Mouse (Mus musculus) spleen, postnatal 36 days (tissue): ENCODE results near the gene Atp6v1b1.

Experiments used
- DNase-seq, 2 experiments: peaks; one replicate each; pipeline ENCODE4 v3.0.0; 2022; ENCODE audit warnings: low spot score in 2 of 2, mixed read lengths in 1 of 2

Atp6v1b1 gene

DNA sequence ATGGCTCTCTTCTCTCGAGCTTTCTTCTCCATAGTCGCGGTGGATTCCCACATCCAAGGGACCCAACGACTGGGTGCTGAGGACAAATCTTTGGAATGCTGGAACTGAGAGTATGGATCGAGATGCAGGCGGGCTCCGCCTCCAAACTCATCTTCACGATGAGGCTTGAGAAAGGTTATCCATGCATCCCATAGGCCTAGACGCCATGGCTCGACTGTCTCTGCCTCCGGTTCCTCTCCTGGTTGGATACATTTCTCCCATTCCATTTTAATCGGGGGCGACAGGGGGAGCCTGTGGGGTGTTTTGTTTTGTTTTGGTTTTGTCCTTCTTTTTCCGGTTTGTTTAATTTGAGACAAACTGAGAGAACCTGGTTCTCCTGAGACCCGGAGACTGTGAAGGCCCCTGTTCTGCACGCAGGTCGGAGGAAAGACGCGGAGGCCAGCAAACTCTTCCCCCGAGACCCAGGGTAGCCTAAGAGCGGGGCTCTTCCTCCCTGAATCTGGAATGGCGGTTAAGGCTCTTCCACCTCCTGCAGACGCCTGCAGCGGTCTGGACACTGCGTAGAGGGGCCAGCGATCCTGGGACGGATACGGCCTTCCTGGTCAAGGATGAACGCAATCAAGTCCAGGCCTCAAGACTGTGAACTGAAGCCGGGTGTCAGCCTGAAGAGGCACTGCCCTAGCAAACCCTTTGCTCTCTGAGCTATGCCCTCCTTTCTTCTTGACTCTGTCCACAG, 27.2 kb upstream of the Atp6v1b1 start:
- DNase-seq = no peak

DNA sequence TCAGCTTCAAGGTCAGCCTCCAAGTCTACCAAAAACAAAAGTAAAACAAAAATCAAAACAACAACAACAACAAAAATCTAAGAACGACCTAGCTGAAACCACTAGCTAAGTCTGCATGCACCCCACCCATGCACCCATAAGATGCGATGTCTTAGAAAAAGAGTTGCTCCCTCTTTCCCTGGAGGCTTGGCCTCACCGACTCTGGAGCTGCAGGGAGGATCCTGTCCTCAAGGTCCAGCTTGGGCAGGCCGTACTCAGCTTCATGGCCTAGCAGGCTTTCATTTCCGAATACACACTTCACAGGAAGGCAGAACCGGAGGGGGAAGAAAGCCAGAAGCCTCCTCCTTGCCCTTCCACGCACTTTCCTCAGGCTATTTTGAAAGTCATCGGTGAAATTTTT, 25.8 kb upstream of the Atp6v1b1 start:
- no peak for DNase-seq

DNA sequence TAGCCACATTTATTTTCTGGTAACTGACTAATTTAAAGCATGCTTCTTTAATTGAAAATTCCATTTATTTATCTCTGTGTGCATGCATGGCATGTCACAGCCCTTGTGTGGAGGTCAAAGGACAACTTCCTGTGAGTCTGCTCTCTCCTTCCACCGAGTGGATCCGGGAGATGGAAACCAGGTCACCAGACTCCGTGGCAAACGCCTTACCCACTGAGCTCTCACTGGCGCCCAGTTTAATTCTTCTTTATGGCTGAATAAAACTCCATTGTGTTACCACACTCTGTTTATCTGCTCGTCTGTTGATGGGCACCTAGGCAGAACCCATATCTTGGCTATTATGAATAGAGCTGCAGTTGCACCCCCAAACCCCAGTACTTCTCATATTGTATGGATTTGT, 20.3 kb upstream of the Atp6v1b1 start:
- DNase-seq = no peak

DNA sequence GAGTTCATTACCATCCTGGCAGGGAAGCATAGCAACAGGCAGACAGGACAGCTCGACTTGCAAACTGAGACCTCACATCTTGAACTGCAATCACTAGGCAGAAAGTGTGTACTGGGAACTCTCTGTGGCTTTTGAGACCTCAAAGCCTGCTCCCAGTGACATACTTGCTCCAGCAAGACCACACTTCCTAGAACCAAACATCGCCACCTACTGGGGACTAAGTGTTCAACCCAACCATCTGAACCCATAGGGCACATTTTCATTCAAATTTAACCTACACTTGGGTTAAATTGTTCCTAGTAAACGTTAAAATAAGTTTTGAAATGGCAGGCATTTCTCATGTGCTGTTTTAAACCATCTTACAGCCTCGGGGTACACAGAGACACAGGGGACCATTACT, 15.6 kb upstream of the Atp6v1b1 start:
- DNase-seq = no peak

DNA sequence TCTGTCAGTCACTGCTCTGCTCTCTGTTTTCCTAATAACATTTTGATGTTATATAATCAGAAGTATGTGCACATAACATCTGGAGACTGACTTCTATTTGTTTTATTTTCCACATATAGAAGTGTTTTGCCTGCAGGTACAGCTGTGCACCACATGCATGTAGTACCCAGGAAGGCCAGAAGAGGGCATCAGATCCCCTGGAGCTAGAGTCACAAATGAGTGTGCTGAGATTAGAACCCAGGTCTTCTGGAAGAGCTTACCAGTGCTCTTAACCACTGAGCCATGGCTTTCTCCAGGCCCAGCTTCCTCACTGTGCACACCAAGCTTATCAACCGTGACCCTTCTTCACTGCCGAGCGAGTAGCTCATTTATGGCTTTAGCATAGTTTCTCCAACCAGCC, 14.3 kb upstream of the Atp6v1b1 start:
- no peak for DNase-seq

DNA sequence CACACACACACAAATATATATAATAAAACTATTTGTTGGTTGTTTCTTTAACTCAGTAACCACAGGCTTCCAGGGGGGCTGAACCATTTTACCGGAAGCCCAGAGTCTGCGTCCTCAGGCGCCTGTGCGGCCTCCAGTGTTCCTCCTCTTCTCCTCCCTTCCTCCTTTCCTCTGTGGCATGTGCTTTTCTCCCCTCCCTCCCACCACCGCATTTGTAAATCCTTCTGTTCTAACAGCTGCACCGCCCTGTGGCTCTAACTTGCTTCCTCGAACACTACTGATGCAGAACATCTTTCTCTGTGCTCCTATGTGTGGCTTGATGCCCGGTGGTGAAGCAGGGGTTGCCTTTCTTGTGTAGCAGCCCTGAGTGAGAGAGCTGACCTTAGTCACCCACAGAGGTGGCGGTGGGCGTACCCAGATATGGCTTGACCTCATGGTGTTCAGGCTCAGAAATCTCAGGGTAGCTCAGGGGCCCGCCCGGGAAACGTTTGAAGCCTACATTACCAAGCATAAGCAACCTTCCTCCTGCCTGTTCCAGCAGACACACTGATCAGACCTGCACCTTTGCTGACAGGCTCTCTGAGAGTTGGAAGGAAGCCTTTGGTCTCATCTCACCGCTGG, 13.3 kb upstream of the Atp6v1b1 start:
- no peak for DNase-seq

DNA sequence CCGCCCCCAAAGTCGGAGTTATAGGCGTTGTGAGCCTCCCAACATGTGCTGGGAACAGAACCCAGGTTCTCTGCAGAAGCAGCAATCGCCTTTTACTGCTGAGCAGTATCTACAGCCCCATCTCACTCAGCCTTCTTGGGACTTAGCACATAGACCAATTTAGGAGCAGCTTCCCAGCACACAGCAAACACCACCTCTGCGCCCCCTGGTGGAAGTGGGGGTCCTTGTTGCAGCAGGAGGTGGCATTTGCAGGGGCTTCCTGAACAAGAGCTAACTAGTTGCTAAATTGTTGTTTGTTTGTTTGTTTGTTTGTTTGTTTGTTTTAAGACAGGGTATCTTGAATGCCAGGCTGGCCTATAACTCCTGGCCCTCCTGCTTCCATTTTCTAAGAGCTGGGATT, 11.7 kb upstream of the Atp6v1b1 start:
- DNase-seq = peak; percentile 43 to 48

DNA sequence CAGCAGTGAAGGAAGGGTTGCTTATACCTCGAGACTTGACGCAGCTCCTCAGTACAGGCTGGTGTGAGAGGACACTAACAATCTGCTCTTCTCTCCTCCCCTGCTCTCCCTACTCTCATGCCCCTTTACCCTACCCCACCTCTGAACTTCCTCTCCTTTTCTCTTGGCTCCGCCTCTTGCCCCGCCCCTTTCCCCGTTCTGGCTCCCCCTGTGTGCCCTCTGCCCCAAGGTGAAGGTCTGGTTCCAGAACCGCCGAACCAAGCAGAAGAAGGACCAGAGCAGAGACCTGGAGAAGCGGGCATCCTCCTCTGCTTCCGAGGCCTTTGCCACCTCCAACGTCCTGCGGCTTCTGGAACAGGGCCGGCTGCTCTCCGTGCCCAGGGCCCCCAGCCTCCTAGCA, 5.5 kb upstream of the Atp6v1b1 start:
- no peak for DNase-seq

DNA sequence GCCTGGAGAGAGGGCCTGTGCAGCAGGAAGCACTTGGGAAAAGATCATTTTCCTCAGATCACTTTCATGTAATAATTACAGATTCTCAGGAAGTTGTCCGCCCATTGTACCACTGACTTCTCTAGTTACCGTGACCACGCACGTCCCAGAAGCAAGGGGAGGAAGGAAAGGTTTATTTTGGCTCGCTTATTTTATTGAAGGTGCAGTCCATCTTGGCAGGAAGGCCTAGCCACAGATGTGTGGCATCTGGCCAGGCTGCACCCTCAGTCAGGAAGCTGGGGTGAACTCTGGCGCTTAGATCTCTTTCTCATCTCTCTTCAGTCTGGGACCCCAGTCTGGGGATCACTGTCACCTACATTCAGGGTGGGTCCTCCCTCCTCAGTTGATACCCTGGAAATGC, 4.2 kb upstream of the Atp6v1b1 start:
- DNase-seq = no peak

DNA sequence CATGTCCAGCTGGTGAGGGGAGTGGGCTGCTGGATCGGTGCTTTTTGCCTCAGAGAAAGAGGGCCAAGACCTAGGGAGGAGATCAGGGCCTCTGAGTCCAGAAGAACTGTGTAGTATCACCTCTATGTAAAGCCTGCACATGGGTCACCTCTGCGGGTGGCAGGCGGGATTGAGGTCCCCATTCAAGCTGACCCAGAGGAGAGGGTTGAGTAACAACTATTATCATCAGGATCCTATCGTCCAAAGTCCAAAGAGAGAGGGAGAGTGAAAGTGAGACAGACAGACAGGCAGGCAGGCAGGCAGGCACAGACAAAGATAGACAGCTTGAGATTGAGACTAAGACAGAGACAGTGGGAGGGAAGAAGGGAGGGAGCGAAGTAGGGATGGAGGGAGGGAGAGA, 422 bp downstream of the Atp6v1b1 start:
- no peak for DNase-seq

DNA sequence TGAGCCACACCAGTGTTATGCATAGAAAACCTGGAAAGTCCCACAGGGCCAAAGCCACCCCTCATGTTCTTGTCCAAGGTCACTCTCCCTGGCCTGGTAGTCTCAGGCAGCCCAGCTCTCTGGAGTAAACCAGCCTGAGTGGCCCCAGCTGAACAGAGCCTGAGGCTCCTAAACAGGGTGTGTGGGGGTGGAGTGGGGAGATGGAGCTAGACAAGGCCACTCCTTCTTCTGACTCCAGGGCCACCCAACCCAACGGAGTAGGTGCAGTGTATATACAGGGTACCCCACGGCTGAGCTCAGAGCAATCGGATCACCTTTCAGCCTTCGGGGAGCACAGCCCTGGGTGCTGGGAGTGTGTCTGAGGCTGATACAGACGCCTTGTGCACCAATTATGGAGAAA, 1.3 kb downstream of the Atp6v1b1 start:
- DNase-seq = no peak

DNA sequence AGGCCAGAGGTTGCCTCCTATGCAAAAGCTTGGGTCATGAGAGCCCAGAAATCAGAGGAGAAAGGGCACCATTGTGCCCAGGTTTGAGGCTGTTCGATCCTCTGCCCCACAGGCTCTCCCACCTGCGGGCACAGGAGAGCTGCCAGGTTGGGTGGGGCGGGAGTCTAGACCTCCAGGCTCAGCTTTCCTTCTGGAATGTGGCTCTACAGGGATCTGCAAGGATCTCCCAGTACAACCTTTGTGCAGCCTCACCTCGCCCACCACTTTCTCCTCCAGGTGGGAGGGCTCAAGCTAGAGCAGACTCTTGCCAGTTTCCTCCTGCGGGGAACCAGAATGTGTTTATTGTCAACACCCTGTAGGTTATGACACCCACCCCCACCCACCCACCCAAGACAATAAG, 1.8 kb downstream of the Atp6v1b1 start:
- no peak for DNase-seq

DNA sequence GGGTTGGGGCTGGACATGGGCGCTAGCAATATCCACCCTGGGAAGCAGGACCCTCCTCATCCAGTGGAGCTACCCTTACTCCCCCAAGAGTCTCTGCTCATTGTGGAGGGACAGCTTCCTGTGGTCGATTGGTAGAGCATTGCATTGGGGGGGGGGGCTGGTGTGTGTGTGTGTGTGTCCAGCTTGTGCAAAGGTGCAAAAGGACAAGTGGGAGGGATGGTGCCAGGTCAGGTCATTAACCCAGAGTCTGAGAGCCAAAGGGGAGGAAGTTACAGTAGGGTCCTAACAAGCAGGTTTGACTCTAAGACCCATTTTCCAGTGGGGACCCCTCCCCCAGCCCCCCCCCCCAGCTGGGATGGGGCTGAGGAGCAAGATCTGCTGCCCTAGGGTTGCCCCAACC, 2.7 kb downstream of the Atp6v1b1 start:
- DNase-seq = no peak

DNA sequence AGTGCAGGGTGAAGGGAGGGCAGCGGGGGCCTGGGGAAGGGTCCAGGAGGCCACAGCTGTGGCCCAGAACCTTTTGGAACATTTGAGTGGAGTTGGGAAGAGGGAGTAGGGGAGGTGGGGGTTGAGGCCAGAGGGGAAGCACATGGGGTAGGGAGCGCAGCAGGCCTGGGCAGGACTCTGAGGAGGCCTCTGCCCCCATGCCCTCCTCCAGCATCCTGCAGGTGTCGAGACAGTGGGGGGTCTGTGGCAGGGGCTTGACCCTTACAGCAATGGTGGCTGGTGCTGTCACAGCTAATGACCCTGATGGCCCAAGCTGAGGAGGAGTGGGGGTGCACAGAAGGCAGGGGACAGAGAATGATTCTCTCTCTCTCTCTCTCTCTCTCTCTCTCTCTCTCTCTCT, 6.5 kb downstream of the Atp6v1b1 start:
- no peak for DNase-seq

DNA sequence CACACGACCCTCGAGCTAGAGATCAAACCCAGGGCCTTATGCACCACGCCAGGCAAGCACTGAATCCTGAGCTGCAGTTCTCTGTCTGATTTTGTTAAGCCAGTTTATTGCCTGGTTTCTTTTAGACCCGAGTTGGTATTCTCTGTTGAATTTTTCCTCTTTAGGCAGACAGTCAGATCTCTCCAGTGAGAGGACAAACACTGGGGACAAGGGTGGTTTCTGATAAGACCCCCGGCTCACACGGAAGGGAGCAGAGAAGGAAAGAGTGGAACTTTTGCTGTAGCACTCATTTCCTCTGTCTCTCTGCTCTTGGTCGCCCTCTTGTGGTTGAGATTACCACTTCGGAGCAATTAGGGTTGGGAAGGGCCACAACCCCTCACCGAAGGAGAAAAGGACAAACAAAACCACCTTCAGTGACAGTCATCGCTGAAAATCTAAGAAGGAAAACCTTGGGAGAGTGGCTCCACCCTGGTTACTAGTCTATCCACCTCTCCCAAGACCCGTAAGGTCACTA, 7.4 kb downstream of the Atp6v1b1 start:
- DNase-seq = peak in 1 of 2 experiments; percentile 30

DNA sequence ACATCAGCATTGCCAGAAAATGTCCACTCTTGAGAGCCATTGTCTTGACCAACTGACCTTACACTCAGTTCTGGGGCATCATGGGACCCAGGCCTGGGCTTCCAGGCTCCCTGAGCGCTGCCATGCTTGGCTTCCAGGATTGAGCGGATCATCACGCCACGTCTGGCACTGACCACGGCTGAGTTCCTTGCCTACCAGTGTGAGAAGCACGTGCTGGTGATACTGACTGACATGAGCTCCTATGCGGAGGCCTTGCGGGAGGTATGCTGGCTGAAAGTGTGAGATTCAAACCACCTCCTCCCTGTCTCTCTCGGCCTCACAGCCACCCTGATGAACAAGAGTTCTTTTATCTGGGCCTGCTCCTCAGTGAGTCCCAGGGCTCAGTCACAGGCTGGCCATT, 13.3 kb downstream of the Atp6v1b1 start:
- DNase-seq = no peak

DNA sequence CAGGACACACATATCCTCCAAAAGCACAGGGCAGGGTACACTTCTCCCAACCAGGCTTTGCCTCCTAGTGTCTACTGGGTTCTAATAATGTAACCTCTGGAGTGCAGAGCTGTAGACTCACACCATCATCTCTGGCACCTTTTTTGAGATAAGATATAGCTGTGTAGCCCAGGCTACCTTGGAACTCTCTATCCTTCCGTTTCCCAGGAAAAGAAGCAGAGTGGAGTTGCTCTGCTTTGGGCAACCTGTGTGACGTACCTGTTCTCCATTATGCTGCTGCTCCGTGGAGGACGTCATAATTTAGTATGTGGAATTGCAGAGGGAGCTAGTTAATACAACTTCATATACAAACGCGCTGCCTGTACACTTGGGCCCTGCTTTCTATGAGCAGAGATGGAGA, 19.6 kb downstream of the Atp6v1b1 start, which contains the start of gene Ankrd53:
Gene Ankrd53 (plus strand): TSS at position 301 of the 400 bp plus-strand sequence.
- DNase-seq = no peak

DNA sequence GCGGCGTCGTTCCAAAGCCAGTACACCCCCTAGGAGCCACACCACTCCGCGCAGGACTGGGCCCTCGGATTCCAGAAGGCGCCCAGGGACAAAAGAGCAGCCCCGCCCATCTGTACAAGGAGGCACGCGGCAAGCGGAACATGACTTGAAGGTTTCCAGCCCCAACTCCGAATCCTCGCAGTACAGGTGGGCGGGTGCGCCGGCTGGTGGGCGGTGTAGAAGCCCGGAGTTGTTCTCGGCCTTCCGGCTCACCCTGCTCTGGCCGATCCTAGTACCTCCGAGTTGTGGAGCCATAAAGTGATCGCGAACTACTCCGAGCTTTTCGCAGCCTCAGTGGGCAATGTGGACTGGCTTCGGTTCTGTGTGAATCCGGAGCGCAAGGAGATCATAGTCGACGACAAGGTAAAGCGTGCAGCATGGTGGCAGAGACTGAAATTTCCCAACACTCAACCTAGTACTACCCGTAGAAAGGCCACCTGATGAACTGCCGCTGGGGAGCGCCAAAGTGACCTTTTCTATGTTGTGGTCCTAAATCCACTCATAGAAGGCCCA, 20.2 kb downstream of the Atp6v1b1 start:
- DNase-seq = no peak

DNA sequence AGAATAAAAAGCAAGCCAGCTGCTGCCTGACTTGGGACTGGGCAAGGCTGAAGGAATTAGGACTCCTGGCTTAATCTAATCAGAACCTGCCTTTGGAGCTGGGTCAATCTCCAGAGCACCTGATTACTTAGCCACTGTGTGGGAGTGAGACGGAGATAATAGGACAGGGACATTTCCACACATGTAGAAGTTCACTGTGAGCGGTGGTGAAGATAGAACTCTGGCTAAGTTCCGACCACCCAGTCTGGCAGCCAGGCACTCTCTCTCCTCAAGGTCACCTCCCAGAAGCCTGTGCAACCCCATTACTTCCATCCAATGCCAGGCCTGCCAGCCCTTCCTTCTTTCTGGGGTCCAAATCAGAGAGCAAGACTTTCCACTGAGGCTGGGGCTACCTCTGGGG, 24.2 kb downstream of the Atp6v1b1 start:
- no peak for DNase-seq

DNA sequence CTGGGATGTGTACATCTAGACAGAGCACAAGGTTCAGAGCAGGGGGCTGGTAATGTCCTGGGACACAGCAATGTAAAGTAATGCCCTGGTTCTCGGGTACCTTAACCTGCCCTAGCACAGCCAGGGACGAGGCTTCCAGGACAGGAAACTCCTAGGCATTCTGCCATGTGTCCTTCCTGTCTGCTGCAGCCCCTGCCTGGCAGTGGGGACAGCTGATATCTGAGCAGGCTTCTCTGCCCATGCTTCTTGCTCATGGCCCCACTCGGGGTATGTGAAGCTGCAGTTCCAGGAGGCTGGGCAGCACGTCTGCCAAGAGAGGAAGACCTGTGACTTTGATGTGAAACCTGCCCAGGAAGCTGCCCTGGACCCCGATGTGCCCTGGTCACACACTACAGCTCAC, 25.7 kb downstream of the Atp6v1b1 start:
- DNase-seq = no peak

DNA sequence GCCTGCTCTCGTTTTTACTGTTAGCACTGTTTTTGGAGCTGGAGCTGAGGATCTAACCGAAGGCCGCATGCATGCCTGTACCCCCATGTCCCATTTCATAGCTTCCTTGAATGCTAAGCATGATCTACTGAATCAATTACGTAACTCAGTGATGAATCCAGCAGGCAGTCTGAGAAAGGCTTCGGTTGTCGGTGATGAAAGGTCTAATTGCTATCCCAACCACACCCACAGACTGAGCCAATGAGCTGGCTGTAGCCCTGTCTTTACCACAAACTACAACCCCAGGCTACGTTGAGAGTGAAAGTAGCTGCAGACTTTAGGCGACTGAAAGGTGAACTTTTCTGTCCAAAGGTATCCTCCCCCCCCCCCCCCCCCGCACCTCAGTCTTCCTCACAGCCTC, 31.3 kb downstream of the Atp6v1b1 start:
- DNase-seq = no peak

DNA sequence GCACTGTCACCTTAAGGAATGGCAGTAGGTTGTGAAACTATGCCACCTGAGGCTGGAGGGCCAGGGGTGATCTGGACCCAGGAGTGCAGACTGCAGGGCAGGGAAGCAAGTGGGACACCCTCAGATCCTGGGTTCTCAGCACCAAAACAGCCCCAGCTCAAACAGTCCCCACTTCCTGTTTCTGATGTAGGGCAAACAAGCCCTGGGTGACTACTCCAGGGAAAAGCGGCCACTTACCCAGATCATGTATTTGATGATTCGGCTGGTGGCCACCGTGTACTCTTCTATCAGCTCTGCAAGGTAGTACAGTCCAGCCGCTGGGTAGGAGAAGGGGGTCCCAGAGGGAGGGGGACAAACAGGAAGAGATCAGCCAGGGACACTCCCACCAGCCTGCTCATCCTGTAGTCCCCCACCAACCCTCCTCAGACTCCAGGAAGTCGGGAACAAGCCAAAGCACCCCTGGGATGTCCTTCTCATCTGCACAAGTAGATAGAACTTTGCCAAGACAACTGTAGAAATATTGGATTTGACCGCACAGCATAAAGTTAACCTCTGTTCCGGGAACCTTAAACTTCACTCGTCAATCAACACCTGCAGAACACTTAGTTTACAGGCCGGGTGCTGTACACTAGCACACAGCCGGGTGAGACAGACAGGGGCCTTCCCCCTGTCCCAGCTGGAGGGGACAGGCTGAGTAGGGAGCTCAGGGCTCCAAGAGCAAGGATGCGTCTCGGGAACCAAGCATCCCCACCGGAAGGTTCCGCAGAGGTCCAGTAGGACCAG, 32.2 kb downstream of the Atp6v1b1 start:
- no peak for DNase-seq
